Mouse (Mus musculus) macrophage (primary cell): ENCODE measurements at regions not wholly inside any gene's neighbourhood (a gene's known extent, or its start where the extent isn't known, plus 50 kb on each side); places are given as distances from the start of the nearest gene placed in this dataset.

Source experiments
- H3K27ac ChIP-seq: fragments of 350-480 bp; formaldehyde crosslinking; 2 replicates; pipeline ENCODE4 v1.9.0; 2021
- H3K36me3 ChIP-seq: fragments of 350-480 bp; formaldehyde crosslinking; 2 replicates; pipeline ENCODE4 v1.9.0; 2021; ENCODE audit errors: inconsistent target
- H3K4me3 ChIP-seq: fragments of 350-480 bp; formaldehyde crosslinking; 2 replicates; pipeline ENCODE4 v1.9.0; 2021; ENCODE audit errors: inconsistent target
- H3K79me2 ChIP-seq: fragments of 350-480 bp; formaldehyde crosslinking; 2 replicates; pipeline ENCODE4 v1.9.0; 2021; ENCODE audit errors: inconsistent target
- WGBS: methylation state at CpG from one replicate; pipeline ENCODE4 v1.1.7; 2026; ENCODE audit warnings: inconsistent platforms; ENCODE audit not compliant: missing documents; 5-methylcytosine and 5-hydroxymethylcytosine counted together

GRCm38 (mm10) chr12:25273631-25274305 lies 176.8 kb upstream of the Id2 start:
- Histone ChIP-seq H3K36me3 (no peaks in the 10 kb centered on the region), H3K79me2 (no peaks in the 10 kb centered on the region), H3K4me3 (no peak overlapping the region), H3K27ac (no peak overlapping the region)
- 83% methylated on average over 6 of the region's 6 CpGs for WGBS

GRCm38 (mm10) chr12:25272752-25273125 lies 175.8 kb upstream of the Id2 start:
- H3K36me3 ChIP-seq = no peaks in the 10 kb centered on the region
- WGBS = 35% methylated on average over 3 of the region's 3 CpGs
- no peak overlapping the region for H3K27ac ChIP-seq
- no peak overlapping the region for H3K4me3 ChIP-seq
- no peaks in the 10 kb centered on the region for H3K79me2 ChIP-seq

GRCm38 (mm10) chr12:25272114-25272751 lies 175.3 kb upstream of the Id2 start:
- WGBS = 76% methylated on average over 6 of the region's 6 CpGs

GRCm38 (mm10) chr12:25269878-25270277 lies 172.9 kb upstream of the Id2 start:
- Histone ChIP-seq H3K36me3 (no peaks in the 10 kb centered on the region), H3K4me3 (no peak overlapping the region), H3K79me2 (no peaks in the 10 kb centered on the region), H3K27ac (no peak overlapping the region)
- 51% methylated on average over 3 of the region's 3 CpGs for WGBS

More at GRCm38 (mm10) chr12:25272114-25272751, 175.3 kb upstream of the Id2 start:
- Histone ChIP-seq H3K27ac (no peak overlapping the region), H3K79me2 (no peaks in the 10 kb centered on the region), H3K36me3 (no peaks in the 10 kb centered on the region), H3K4me3 (no peak overlapping the region)

- WGBS = 48% methylated on average over 18 of the region's 18 CpGs
- Histone ChIP-seq H3K79me2 (no peaks in the 10 kb centered on the region), H3K4me3 (no peak overlapping the region), H3K36me3 (no peaks in the 10 kb centered on the region), H3K27ac (no peak overlapping the region)
These were observed 172.2 kb upstream of the Id2 start for GRCm38 (mm10) chr12:25268871-25269850.

GRCm38 (mm10) chr12:25268323-25268722 lies 171.4 kb upstream of the Id2 start:
- 15% methylated on average over 7 of the region's 7 CpGs for WGBS
- no peaks in the 10 kb centered on the region for H3K36me3 ChIP-seq
- H3K27ac ChIP-seq = no peak overlapping the region
- no peak overlapping the region for H3K4me3 ChIP-seq
- H3K79me2 ChIP-seq = no peaks in the 10 kb centered on the region

- H3K79me2 ChIP-seq = no peaks in the 10 kb centered on the region
- no peaks in the 10 kb centered on the region for H3K36me3 ChIP-seq
- no peak overlapping the region for H3K4me3 ChIP-seq
- WGBS = 73% methylated on average over 11 of the region's 13 CpGs
- no peak overlapping the region for H3K27ac ChIP-seq
These were observed 170.7 kb upstream of the Id2 start for GRCm38 (mm10) chr12:25267572-25268115.

GRCm38 (mm10) chr12:25266701-25267571 lies 170.0 kb upstream of the Id2 start:
- no peak overlapping the region for H3K27ac ChIP-seq
- H3K4me3 ChIP-seq = no peak overlapping the region
- WGBS = 93% methylated on average over 15 of the region's 17 CpGs
- H3K36me3 ChIP-seq = no peaks in the 10 kb centered on the region
- H3K79me2 ChIP-seq = no peaks in the 10 kb centered on the region

- WGBS = 89% methylated on average over 10 of the region's 11 CpGs
- no peak overlapping the region for H3K27ac ChIP-seq
These were observed 168.9 kb upstream of the Id2 start for GRCm38 (mm10) chr12:25265560-25266525.

GRCm38 (mm10) chr12:25265066-25265465 lies 168.1 kb upstream of the Id2 start:
- Histone ChIP-seq H3K4me3 (no peak overlapping the region), H3K27ac (no peak overlapping the region), H3K36me3 (no peaks in the 10 kb centered on the region), H3K79me2 (no peaks in the 10 kb centered on the region)
- 86% methylated on average over 13 of the region's 13 CpGs for WGBS

More at GRCm38 (mm10) chr12:25265560-25266525, 168.9 kb upstream of the Id2 start:
- Histone ChIP-seq H3K79me2 (no peaks in the 10 kb centered on the region), H3K36me3 (no peaks in the 10 kb centered on the region), H3K4me3 (no peak overlapping the region)

GRCm38 (mm10) chr12:25264408-25264807 lies 167.5 kb upstream of the Id2 start:
- Histone ChIP-seq H3K79me2 (no peaks in the 10 kb centered on the region), H3K36me3 (no peaks in the 10 kb centered on the region), H3K27ac (no peak overlapping the region), H3K4me3 (no peak overlapping the region)
- WGBS = 98% methylated on average over 3 of the region's 3 CpGs

- Histone ChIP-seq H3K79me2 (no peaks in the 10 kb centered on the region), H3K36me3 (no peaks in the 10 kb centered on the region), H3K4me3 (no peak overlapping the region), H3K27ac (no peak overlapping the region)
- WGBS = 78% methylated on average over 3 of the region's 3 CpGs
These were observed 165.5 kb upstream of the Id2 start for GRCm38 (mm10) chr12:25262461-25262860.

- Histone ChIP-seq H3K27ac (no peak overlapping the region), H3K4me3 (no peak overlapping the region), H3K79me2 (no peaks in the 10 kb centered on the region), H3K36me3 (no peaks in the 10 kb centered on the region)
- 87% methylated on average over 2 of the region's 2 CpGs for WGBS
These were observed 162.2 kb upstream of the Id2 start for GRCm38 (mm10) chr12:25259123-25259522.
